Mouse (Mus musculus) left cerebral cortex, adult 2 months (tissue): ENCODE results near the gene Taar7a. TPM values are rescaled to one million over a fixed set of nuclear protein-coding genes. Genes with fewer than 3 reads are reported as not detected.

Experiments
- DNase-seq, 2 experiments: peaks; one replicate each; pipeline ENCODE4 v3.0.0; 2021 to 2022; ENCODE audit warnings: low spot score in 2 of 2, mixed read lengths in 1 of 2; ENCODE audit errors: extremely low spot score in 1 of 2
- H3K27ac ChIP-seq: fragments of 200-600 bp; 2 replicates; pipeline ENCODE4 v1.8.1; 2022
- H3K4me3 ChIP-seq: fragments of 200-600 bp; 2 replicates; pipeline ENCODE4 v1.8.1; 2022
- CTCF ChIP-seq: fragments of 200-600 bp; IDR thresholded peaks from 2 replicates; pipeline ENCODE4 v1.8.1; 2022; ENCODE audit warnings: antibody characterized with exemption, mild to moderate bottlenecking, moderate library complexity
- intact Hi-C: fragments of 180-260 bp; cut with DNase I; formaldehyde crosslinking; loops from one replicate; pipeline ENCODE4 v1.15.1; 2025
- total RNA-seq, 2 experiments: library from RNA; stranded (reverse); gene quantifications; 2 replicates each; pipeline ENCODE4 v1.2.3; 2021

Gene Taar7a
- total RNA-seq, 2 experiments from 2014 or later = not detected

GRCm38 (mm10) chr10:23977958-23978357, 15.3 kb downstream of the Taar7a start:
- no peak overlapping the region for H3K4me3 ChIP-seq
- intact Hi-C loops = loop anchor here (5.0 to 10.0 kb wide), 2 partner anchors 137 to 154 kb away; no protein-coding TSS in a partner anchor
- DNase-seq = no peak
- no peak overlapping the region for H3K27ac ChIP-seq
- TF ChIP-seq CTCF = no peak

DNA sequence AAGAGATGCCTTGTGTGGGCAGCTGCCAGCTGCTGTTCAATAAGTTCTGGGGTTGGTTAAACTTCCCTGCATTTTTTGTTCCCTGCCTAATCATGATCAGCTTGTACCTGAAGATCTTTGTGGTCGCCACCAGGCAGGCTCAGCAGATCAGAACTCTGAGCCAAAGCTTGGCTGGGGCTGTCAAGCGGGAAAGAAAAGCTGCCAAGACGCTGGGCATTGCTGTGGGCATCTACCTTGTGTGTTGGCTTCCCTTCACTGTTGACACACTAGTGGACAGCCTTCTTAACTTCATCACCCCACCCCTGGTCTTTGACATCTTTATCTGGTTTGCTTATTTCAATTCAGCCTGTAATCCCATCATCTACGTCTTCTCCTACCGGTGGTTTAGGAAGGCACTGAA, 22.0 kb downstream of the Taar7a start:
- intact Hi-C loops = loop anchor here (10.0 kb wide), 1 partner anchor 144 kb away; no protein-coding TSS in a partner anchor
- DNase-seq = no peak
- Histone ChIP-seq H3K27ac (no peak overlapping the region), H3K4me3 (no peak overlapping the region)
- no peak for TF ChIP-seq CTCF

- no peak for TF ChIP-seq CTCF
- H3K27ac ChIP-seq = no peak within 1 kb of the TSS
- no peak for DNase-seq
- intact Hi-C loops = loop anchor here (10.0 kb wide), 1 partner anchor 144 kb away; no protein-coding TSS in a partner anchor
- no peak within 1 kb of the TSS for H3K4me3 ChIP-seq
These were observed 22.6 kb downstream of the Taar7a start, which contains the start of gene Taar5 for GRCm38 (mm10) chr10:23970656-23971165. Gene Taar5 (plus strand): TSS chr10:23970706.

GRCm38 (mm10) chr10:23964921-23965610, 28.2 kb downstream of the Taar7a start:
- intact Hi-C loops = no loop called here
- Histone ChIP-seq H3K27ac (no peak overlapping the region), H3K4me3 (no peak overlapping the region)
- TF ChIP-seq CTCF = no peak
- no peak for DNase-seq

GRCm38 (mm10) chr10:23963444-23963843, 29.8 kb downstream of the Taar7a start:
- no peak for TF ChIP-seq CTCF
- DNase-seq = no peak
- H3K4me3 ChIP-seq = no peak overlapping the region
- no peak overlapping the region for H3K27ac ChIP-seq
- intact Hi-C loops = no loop called here

- no peak for DNase-seq
- Histone ChIP-seq H3K27ac (no peak within 1 kb of the TSS), H3K4me3 (no peak within 1 kb of the TSS)
- no peak for TF ChIP-seq CTCF
- intact Hi-C loops = no loop called here
These were observed 32.8 kb downstream of the Taar7a start, which contains the start of gene Taar4 for GRCm38 (mm10) chr10:23960444-23960915. Gene Taar4 (plus strand): TSS chr10:23960494.

GRCm38 (mm10) chr10:23959071-23959470, 34.2 kb downstream of the Taar7a start:
- DNase-seq = no peak
- Histone ChIP-seq H3K27ac (no peak overlapping the region), H3K4me3 (no peak overlapping the region)
- intact Hi-C loops = no loop called here
- TF ChIP-seq CTCF = no peak

DNA sequence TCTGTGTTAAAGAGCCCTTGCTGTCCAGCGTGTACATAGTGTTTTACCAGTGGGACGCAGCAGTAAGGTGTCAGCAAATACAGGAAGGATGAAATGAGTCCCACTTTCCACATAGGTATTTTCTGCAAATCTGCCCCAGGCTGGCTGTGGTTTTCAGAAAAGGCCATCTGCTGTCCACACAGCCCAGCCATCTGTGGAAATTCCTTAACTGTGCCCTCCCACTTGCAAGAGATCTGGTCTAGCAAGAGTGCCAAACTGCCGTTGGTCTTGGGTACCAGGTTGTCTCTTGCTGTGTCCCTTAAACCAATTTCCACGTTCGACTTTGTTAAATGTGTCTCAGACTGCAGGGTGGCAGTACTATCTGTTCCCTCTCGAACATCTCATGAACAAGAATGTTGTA, 41.6 kb downstream of the Taar7a start:
- Histone ChIP-seq H3K27ac (no peak overlapping the region), H3K4me3 (no peak overlapping the region)
- no peak for DNase-seq
- no peak for TF ChIP-seq CTCF
- intact Hi-C loops = no loop called here

DNA sequence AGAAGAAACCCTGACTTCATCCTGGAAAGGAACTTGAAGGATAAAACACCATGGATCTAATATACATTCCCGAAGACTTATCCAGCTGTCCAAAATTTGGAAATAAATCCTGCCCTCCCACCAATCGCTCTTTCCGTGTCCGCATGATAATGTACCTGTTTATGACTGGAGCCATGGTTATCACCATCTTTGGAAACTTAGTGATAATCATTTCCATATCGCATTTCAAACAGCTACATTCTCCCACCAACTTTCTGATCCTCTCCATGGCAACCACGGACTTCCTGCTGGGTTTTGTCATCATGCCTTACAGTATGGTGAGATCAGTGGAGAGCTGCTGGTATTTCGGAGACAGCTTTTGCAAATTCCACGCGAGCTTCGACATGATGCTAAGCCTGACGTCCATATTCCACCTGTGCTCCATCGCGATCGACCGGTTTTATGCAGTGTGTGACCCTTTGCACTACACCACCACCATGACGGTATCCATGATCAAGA, 43.7 kb downstream of the Taar7a start, which contains the start of gene Taar3:
TSS of gene Taar3 (plus strand) at position 51 of the 498 bp plus-strand sequence.
- H3K4me3 ChIP-seq = no peak within 1 kb of the TSS
- no peak for DNase-seq
- intact Hi-C loops = no loop called here
- TF ChIP-seq CTCF = no peak
- H3K27ac ChIP-seq = no peak within 1 kb of the TSS

- no peak for DNase-seq
- TF ChIP-seq CTCF = no peak
- Histone ChIP-seq H3K27ac (no peak overlapping the region), H3K4me3 (no peak overlapping the region)
- intact Hi-C loops = no loop called here
These were observed 45.3 kb downstream of the Taar7a start for GRCm38 (mm10) chr10:23948026-23948425.

GRCm38 (mm10) chr10:23942465-23942864, 50.8 kb downstream of the Taar7a start:
- no peak overlapping the region for H3K4me3 ChIP-seq
- no peak overlapping the region for H3K27ac ChIP-seq
- no peak for DNase-seq
- intact Hi-C loops = no loop called here
- peak; percentile 34 for TF ChIP-seq CTCF

Other genes with a start within 250 kb of the Taar7a start
- gene Rps12, start 206.2 kb downstream of the Taar7a start, total RNA-seq = 100 to 1,000 TPM; 169 to 225 TPM
- 10 to 100 TPM; 26.9 to 31.0 TPM for gene Slc18b1, start 196.5 kb downstream of the Taar7a start, total RNA-seq
- not detected for gene Vnn3, start 142.0 kb downstream of the Taar7a start, total RNA-seq
- under 1 TPM in 1 of 2 experiments, not detected in 1; 0.14 TPM for gene Vnn1, start 98.8 kb downstream of the Taar7a start, total RNA-seq
- not detected for gene Taar1, start 73.1 kb downstream of the Taar7a start, total RNA-seq
- not detected for gene Taar2, start 54.9 kb downstream of the Taar7a start, total RNA-seq
- not detected for gene Taar3, start 43.9 kb downstream of the Taar7a start, total RNA-seq
- not detected for gene Taar4, start 33.0 kb downstream of the Taar7a start, total RNA-seq
- gene Taar5, start 22.8 kb downstream of the Taar7a start, total RNA-seq = not detected
- not detected for gene Taar6, start 7.8 kb downstream of the Taar7a start, total RNA-seq
- not detected for gene Taar7b, start 6.5 kb upstream of the Taar7a start, total RNA-seq
- not detected for gene Taar7d, start 33.7 kb upstream of the Taar7a start, total RNA-seq
- not detected for gene Taar7e, start 44.1 kb upstream of the Taar7a start, total RNA-seq
- not detected for gene Taar7f, start 56.0 kb upstream of the Taar7a start, total RNA-seq
- not detected for gene Taar8a, start 83.0 kb upstream of the Taar7a start, total RNA-seq
- not detected for gene Taar8b, start 98.8 kb upstream of the Taar7a start, total RNA-seq
- not detected for gene Taar8c, start 108.4 kb upstream of the Taar7a start, total RNA-seq
- not detected for gene Taar9, start 116.1 kb upstream of the Taar7a start, total RNA-seq
- 100 to 1,000 TPM; 136 to 144 TPM for gene Stx7, start 155.8 kb upstream of the Taar7a start, total RNA-seq
- 1 to 10 TPM; 7.7 to 9.8 TPM for gene Moxd1, start 230.0 kb upstream of the Taar7a start, total RNA-seq